Mouse (Mus musculus): ENCODE results near the gene Pik3c2g.

DNA sequence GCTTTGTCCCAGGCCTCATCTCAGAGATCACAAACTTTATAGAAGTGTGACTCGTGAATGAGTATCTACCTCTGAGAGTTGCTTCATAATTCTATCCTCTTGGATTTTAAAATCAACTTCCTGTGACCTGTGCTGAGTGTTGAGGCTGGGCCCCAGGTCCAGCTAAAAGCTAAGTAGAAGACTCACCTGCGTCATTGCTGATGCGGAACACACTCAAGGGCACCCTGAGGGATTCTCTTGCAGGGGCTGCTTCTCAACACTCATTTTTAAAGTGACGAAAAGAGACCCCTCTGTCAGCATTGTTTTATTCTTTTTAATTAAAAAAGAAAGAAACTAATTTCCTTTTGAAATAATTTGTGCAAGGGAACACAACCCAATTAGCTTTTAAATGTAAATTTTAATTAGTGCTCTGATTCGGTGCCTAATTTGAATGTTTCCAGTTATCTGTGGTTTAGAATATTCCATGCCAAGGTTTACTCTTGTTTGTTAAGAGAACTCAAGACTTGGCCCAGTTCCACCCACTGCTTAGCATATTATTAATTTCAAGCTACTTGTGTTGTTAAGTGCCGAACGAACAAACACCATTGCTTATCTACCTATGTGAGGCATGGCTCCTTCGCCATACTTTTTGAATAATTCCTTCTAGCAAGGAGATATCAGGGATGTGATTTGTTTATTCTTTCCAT is 212.7 kb downstream of the Pik3c2g start:
- no peak for TF ChIP-seq EP300 (IDR thresholded peaks at IDR 0.05)
- no peak for TF ChIP-seq CTCF (IDR thresholded peaks at IDR 0.05)

Measured in lung, postnatal 0 days (tissue).